Mouse (Mus musculus) liver, adult 2 months (tissue): ENCODE data around the gene Slain2.
"Not testable (repeated sequence)": the region's sequence is repeated elsewhere in the genome, so short reads cannot be mapped to it uniquely, and the experiment has no call there.

Experiments used
- CTCF ChIP-seq: fragments of 200-500 bp; IDR thresholded peaks from 2 replicates; pipeline ENCODE4 v1.5.1; 2011; ENCODE audit warnings: low read depth, low read length, control low read depth
- POLR2A ChIP-seq: fragments of 200-500 bp; IDR thresholded peaks from 2 replicates; pipeline ENCODE4 v1.6.1; 2011; ENCODE audit warnings: low read length, control low read depth; ENCODE audit not compliant: insufficient read depth; ENCODE audit errors: extremely low read depth

- TF ChIP-seq POLR2A, CTCF: not testable (repeated sequence)
Observed at GRCm38 (mm10) chr5:73012884-73013610, 98.9 kb downstream of the Slain2 start.
